Mouse (Mus musculus): ENCODE results near the gene Wdr90. TPM values are rescaled to one million over a fixed set of nuclear protein-coding genes. Genes with fewer than 3 reads are reported as not detected.

Wdr90 gene
- polyA plus RNA-seq, 1 experiment from 2014 or later = 1.5 TPM

GRCm38 (mm10) chr17:25844396-25844901 lies 16.9 kb downstream of the Wdr90 start, which contains the start of gene Rhot2:
Gene Rhot2 (minus strand): TSS chr17:25844851.
- H3K27ac ChIP-seq = peak within 1 kb of the TSS; percentile 44
- WGBS (ENCODE audit: missing documents) = 0% methylated on average over 19 of the region's 21 CpGs
- peaks cover 31% of the 10 kb centered on the region for H3K36me3 ChIP-seq (ENCODE audit: inconsistent target)
- peaks cover 10% of the 10 kb centered on the region; the same call in 1 of the 2 replicates for H3K79me2 ChIP-seq (ENCODE audit: inconsistent target)
- H3K4me3 ChIP-seq (ENCODE audit: inconsistent target) = peak within 1 kb of the TSS; percentile 68

- Histone ChIP-seq H3K4me3 (ENCODE audit: inconsistent target) (peak overlapping the region; percentile 68), H3K36me3 (ENCODE audit: inconsistent target) (peaks cover 37% of the 10 kb centered on the region)
- WGBS (ENCODE audit: missing documents) = 3% methylated on average over 38 of the region's 38 CpGs
These were observed 17.5 kb downstream of the Wdr90 start for GRCm38 (mm10) chr17:25843636-25844395.

GRCm38 (mm10) chr17:25843122-25843521 lies 18.2 kb downstream of the Wdr90 start:
- 95% methylated on average over 4 of the region's 4 CpGs for WGBS (ENCODE audit: missing documents)
- Histone ChIP-seq H3K79me2 (ENCODE audit: inconsistent target) (peaks cover 10% of the 10 kb centered on the region; the same call in 1 of the 2 replicates), H3K36me3 (ENCODE audit: inconsistent target) (peaks cover 42% of the 10 kb centered on the region), H3K4me3 (ENCODE audit: inconsistent target) (no peak overlapping the region), H3K27ac (no peak overlapping the region)

More at GRCm38 (mm10) chr17:25843636-25844395, 17.5 kb downstream of the Wdr90 start:
- Histone ChIP-seq H3K79me2 (ENCODE audit: inconsistent target) (peaks cover 10% of the 10 kb centered on the region; the same call in 1 of the 2 replicates), H3K27ac (0 out of 2 replicates have a peak overlapping the region, but pooled peaks have one; percentile 2)

GRCm38 (mm10) chr17:25842509-25842908 lies 18.8 kb downstream of the Wdr90 start:
- Histone ChIP-seq H3K4me3 (ENCODE audit: inconsistent target) (no peak overlapping the region), H3K36me3 (ENCODE audit: inconsistent target) (peaks cover 48% of the 10 kb centered on the region), H3K27ac (no peak overlapping the region), H3K79me2 (ENCODE audit: inconsistent target) (peaks cover 10% of the 10 kb centered on the region; the same call in 1 of the 2 replicates)
- WGBS (ENCODE audit: missing documents) = 100% methylated on average over 3 of the region's 3 CpGs

GRCm38 (mm10) chr17:25841117-25841880 lies 20.0 kb downstream of the Wdr90 start, which contains the start of gene Gm20683:
Gene Gm20683 (minus strand): TSS chr17:25841763.
- no peak within 1 kb of the TSS for H3K4me3 ChIP-seq (ENCODE audit: inconsistent target)
- H3K27ac ChIP-seq = no peak within 1 kb of the TSS
- 93% methylated on average over 18 of the region's 22 CpGs for WGBS (ENCODE audit: missing documents)
- peaks cover 12% of the 10 kb centered on the region; the same call in 1 of the 2 replicates for H3K79me2 ChIP-seq (ENCODE audit: inconsistent target)
- H3K36me3 ChIP-seq (ENCODE audit: inconsistent target) = peaks cover 49% of the 10 kb centered on the region

GRCm38 (mm10) chr17:25840519-25840918 lies 20.8 kb downstream of the Wdr90 start:
- H3K4me3 ChIP-seq (ENCODE audit: inconsistent target) = no peak overlapping the region
- WGBS (ENCODE audit: missing documents) = 97% methylated on average over 6 of the region's 6 CpGs

GRCm38 (mm10) chr17:25839455-25840235 lies 21.7 kb downstream of the Wdr90 start:
- H3K79me2 ChIP-seq (ENCODE audit: inconsistent target) = peaks cover 28% of the 10 kb centered on the region
- H3K4me3 ChIP-seq (ENCODE audit: inconsistent target) = no peak overlapping the region
- peaks cover 49% of the 10 kb centered on the region for H3K36me3 ChIP-seq (ENCODE audit: inconsistent target)
- H3K27ac ChIP-seq = no peak overlapping the region
- 93% methylated on average over 13 of the region's 14 CpGs for WGBS (ENCODE audit: missing documents)

More at GRCm38 (mm10) chr17:25840519-25840918, 20.8 kb downstream of the Wdr90 start:
- H3K79me2 ChIP-seq (ENCODE audit: inconsistent target) = peaks cover 19% of the 10 kb centered on the region
- no peak overlapping the region for H3K27ac ChIP-seq
- peaks cover 49% of the 10 kb centered on the region for H3K36me3 ChIP-seq (ENCODE audit: inconsistent target)

GRCm38 (mm10) chr17:25838904-25839303 lies 22.4 kb downstream of the Wdr90 start:
- Histone ChIP-seq H3K4me3 (ENCODE audit: inconsistent target) (no peak overlapping the region), H3K36me3 (ENCODE audit: inconsistent target) (peaks cover 49% of the 10 kb centered on the region), H3K79me2 (ENCODE audit: inconsistent target) (peaks cover 34% of the 10 kb centered on the region), H3K27ac (no peak overlapping the region)
- WGBS (ENCODE audit: missing documents) = 86% methylated on average over 4 of the region's 4 CpGs

- no peak overlapping the region for H3K27ac ChIP-seq
- peaks cover 30% of the 10 kb centered on the region for H3K79me2 ChIP-seq (ENCODE audit: inconsistent target)
- no peak overlapping the region for H3K4me3 ChIP-seq (ENCODE audit: inconsistent target)
- WGBS (ENCODE audit: missing documents) = 95% methylated on average over 3 of the region's 3 CpGs
- peaks cover 48% of the 10 kb centered on the region for H3K36me3 ChIP-seq (ENCODE audit: inconsistent target)
These were observed 23.8 kb downstream of the Wdr90 start for GRCm38 (mm10) chr17:25837533-25837932.

- 25% methylated on average over 25 of the region's 29 CpGs for WGBS (ENCODE audit: missing documents)
- peaks cover 44% of the 10 kb centered on the region for H3K36me3 ChIP-seq (ENCODE audit: inconsistent target)
- no peak within 1 kb of the TSS for H3K4me3 ChIP-seq (ENCODE audit: inconsistent target)
- peaks cover 33% of the 10 kb centered on the region for H3K79me2 ChIP-seq (ENCODE audit: inconsistent target)
- no peak within 1 kb of the TSS for H3K27ac ChIP-seq
These were observed 24.3 kb downstream of the Wdr90 start, which contains the start of gene Rhbdl1 for GRCm38 (mm10) chr17:25837076-25837410. Gene Rhbdl1 (minus strand): TSS chr17:25837295.

GRCm38 (mm10) chr17:25836397-25837075 lies 24.8 kb downstream of the Wdr90 start:
- peaks cover 38% of the 10 kb centered on the region for H3K79me2 ChIP-seq (ENCODE audit: inconsistent target)
- H3K4me3 ChIP-seq (ENCODE audit: inconsistent target) = no peak overlapping the region
- 40% methylated on average over 23 of the region's 23 CpGs for WGBS (ENCODE audit: missing documents)
- no peak overlapping the region for H3K27ac ChIP-seq
- peaks cover 38% of the 10 kb centered on the region for H3K36me3 ChIP-seq (ENCODE audit: inconsistent target)

GRCm38 (mm10) chr17:25835816-25836215 lies 25.5 kb downstream of the Wdr90 start:
- peaks cover 33% of the 10 kb centered on the region for H3K36me3 ChIP-seq (ENCODE audit: inconsistent target)
- H3K79me2 ChIP-seq (ENCODE audit: inconsistent target) = peaks cover 46% of the 10 kb centered on the region
- no peak overlapping the region for H3K27ac ChIP-seq
- 91% methylated on average over 14 of the region's 16 CpGs for WGBS (ENCODE audit: missing documents)
- no peak overlapping the region for H3K4me3 ChIP-seq (ENCODE audit: inconsistent target)

- H3K36me3 ChIP-seq (ENCODE audit: inconsistent target) = peaks cover 32% of the 10 kb centered on the region
- H3K27ac ChIP-seq = no peak overlapping the region
- no peak overlapping the region for H3K4me3 ChIP-seq (ENCODE audit: inconsistent target)
- 76% methylated on average over 2 of the region's 7 CpGs for WGBS (ENCODE audit: missing documents)
- peaks cover 51% of the 10 kb centered on the region for H3K79me2 ChIP-seq (ENCODE audit: inconsistent target)
These were observed 26.0 kb downstream of the Wdr90 start for GRCm38 (mm10) chr17:25835301-25835700.
